Mouse (Mus musculus): ENCODE results near the gene Fhdc1.

The Fhdc1 gene

DNA sequence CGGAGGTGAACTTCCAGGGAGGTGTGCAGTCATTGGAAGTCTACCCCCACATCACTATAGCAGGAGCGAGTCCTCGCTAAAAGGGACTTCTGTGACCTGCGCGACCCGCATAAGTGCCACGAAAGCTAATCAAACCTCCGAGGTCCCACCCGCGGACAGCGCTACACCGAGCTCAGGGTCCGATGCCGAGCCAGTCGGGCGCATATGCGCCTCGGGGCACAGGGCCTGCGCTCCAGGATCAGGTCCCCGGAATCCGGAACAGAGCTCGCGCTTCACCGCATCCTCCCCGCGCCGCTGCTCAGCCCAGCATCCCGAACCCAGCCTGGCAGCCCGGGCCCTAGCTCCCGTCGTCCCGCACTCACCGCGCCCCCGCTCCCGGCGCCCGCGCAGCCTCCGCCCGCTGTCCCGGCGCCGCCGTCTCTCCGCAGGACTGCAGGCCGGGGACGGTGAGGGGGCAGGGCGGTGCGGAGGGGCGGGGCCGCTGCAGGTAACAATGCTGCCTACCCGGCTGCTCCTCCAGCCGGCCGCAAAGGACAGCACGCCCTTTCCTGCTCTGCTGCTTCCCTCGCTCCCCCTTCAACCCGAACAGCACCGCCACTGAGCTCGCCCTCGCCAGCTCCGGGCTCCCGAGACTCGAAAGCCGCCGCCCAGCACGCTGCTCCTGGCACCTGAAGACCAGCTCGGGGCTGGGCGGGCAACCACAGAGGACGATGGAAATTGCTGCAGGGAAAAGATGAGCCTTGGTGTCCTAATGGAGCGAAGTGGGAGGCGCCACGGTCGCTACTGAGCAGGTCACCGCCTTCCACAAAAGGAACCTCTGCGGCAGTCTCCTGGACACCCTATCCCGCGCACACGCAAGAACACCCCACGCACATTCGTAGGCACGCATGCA is at the start of gene Fhdc1:
Gene Fhdc1, minus strand, starts transcription at position 424 of the 892 bp plus-strand sequence.
- DNase-seq (ENCODE audit: low spot score), result no peak

GRCm38 (mm10) chr3:84529021-84529420 is 48.8 kb upstream of the Fhdc1 start:
- DNase-seq (ENCODE audit: low spot score), result no peak

- DNase-seq (ENCODE audit: low spot score), result no peak
These were observed 44.7 kb upstream of the Fhdc1 start for GRCm38 (mm10) chr3:84524952-84525351.

- DNase-seq (ENCODE audit: low spot score), result no peak
These were observed 35.9 kb upstream of the Fhdc1 start for GRCm38 (mm10) chr3:84516163-84516562.

DNA sequence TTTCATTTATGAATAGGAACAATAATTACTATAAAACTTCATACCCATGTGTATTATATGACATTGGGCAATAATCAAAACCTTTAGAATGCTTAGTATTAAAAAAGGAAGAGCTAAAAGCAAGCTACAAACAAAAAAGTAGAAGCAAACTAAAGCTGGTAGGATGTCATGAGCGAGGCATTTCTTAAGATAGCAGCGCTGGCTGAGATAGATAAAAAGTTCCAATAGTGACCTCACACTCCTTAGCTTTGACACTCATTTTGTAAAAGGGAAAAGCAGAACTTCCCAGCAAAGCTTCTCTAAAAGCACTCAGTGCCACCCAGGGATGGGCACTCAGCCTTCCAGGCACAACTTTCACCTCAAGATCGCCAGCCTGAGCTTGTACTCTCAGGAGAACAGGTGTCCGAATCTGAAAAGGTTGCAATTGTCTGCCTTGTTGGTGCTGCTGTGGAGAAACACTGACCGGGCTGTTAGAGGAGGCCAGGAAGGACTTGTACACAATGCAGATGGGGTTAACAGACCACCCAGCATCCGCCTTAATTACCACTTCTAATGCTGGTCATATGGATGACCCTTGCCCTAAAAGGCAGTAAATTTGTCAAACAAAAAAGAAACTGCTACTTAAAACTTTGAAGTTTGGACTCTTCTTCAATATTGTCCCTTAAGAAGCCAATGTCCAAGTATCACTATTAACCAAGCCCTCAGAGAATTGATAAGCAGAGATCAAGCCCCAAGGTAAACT is 32.7 kb upstream of the Fhdc1 start:
- no peak for DNase-seq (ENCODE audit: low spot score)

- no peak for DNase-seq (ENCODE audit: low spot score)
These were observed 25.0 kb upstream of the Fhdc1 start for GRCm38 (mm10) chr3:84505193-84505592.

- no peak for DNase-seq (ENCODE audit: low spot score)
These were observed 24.1 kb upstream of the Fhdc1 start for GRCm38 (mm10) chr3:84504291-84504690.

- no peak for DNase-seq (ENCODE audit: low spot score)
These were observed 21.9 kb upstream of the Fhdc1 start for GRCm38 (mm10) chr3:84502101-84502500.

- no peak for DNase-seq (ENCODE audit: low spot score)
These were observed 20.3 kb upstream of the Fhdc1 start for GRCm38 (mm10) chr3:84500491-84500890.

DNA sequence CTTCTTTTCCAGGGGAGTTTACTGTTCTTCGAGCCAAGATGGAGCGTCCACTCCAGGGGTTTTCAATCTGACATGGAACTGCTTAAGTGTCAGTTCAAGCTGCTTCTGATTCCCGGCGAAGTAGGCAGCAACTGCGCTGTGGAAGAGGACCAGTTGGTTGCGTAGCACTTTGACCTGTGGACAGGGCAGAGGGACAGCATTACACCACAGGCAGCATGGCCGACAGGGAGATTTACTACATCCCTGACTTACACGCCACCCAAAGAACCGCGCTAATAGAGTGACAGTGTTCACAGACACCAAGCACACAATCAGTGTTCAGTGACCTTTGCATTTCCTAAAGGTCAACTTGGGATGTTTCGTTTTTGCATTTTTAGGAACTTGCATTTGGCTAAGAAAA is 17.5 kb upstream of the Fhdc1 start:
- DNase-seq (ENCODE audit: low spot score), result no peak

DNA sequence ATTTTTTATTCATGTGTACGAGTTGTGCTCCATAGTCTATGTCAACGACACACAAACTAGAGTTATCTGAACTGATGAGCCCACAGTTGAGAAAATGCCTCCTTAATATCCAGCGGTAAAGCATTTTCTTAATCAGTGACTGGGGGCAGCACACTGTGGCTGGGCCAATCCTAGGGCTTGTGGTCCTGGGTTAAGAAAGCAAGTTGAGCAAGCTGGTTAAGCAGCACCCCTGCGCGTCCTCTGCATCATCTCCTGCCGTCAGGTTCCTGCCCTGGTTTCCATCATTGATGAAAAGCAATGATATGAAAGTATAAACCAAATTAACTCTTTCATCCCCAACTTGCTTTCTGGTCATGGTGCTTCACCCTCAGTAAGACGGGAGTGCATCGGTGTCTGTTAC is 12.4 kb upstream of the Fhdc1 start:
- no peak for DNase-seq (ENCODE audit: low spot score)

DNA sequence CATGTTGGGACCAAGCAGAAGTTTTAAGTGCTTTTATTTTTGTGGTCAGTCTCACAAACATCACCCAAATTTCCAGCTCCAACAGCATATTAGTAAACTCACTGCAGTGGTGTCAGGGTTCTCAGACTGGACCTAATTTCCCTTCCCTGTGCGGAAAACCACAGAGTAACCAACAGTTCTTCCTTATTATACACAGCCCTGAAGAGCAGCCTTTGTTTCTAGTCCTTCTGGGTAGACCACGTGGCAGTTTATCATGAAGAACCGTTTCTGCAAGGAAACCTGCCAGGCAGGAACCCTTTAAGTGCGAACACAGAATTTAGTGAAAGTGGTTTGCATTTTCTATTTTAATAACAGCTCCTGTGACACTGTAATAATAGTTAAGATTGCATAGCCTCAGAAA is 11.9 kb upstream of the Fhdc1 start:
- no peak for DNase-seq (ENCODE audit: low spot score)

- DNase-seq (ENCODE audit: low spot score), result peak; percentile 40
These were observed 8.5 kb upstream of the Fhdc1 start for GRCm38 (mm10) chr3:84488716-84489115.

DNA sequence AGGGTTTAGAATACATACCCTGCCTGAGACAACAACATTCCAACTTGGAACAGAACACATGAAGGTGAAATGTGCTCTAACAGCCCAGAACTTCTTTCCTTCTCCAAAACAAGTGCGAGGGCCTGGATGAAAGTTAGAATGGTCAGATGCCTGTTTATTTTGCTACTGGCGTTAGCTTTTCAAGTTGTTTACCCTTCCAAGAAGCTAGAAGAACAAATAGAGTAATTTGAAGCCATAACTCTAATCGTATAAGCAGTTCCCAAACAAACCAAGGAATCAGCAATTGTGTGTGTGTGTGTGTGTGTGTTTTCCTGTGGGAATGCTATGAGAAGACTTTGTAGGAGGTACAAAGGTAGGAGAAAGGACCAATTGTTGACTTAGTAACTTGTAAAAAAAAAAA is 4.7 kb upstream of the Fhdc1 start:
- no peak for DNase-seq (ENCODE audit: low spot score)

GRCm38 (mm10) chr3:84484333-84484732 is 4.1 kb upstream of the Fhdc1 start:
- DNase-seq (ENCODE audit: low spot score), result no peak

DNA sequence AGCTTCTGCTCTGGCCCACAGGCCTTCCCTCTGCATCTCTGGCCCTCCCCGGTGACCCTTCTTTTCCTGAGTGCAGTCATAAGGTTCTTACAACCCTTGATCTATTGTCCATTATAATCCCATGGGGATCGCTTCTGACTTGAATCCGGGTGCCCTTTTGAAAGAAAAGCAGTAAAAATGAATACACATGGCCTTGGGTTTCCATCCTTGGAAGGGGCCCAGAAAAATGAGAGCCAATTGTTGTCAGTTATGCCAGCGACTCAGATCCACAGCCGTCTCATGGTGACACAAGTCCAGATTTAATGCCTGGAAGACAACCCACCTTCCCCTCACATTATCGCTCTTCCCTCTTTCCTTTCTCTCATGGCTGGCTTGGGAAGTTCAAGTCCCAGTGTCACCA is 1.9 kb upstream of the Fhdc1 start:
- no peak for DNase-seq (ENCODE audit: low spot score)

DNA sequence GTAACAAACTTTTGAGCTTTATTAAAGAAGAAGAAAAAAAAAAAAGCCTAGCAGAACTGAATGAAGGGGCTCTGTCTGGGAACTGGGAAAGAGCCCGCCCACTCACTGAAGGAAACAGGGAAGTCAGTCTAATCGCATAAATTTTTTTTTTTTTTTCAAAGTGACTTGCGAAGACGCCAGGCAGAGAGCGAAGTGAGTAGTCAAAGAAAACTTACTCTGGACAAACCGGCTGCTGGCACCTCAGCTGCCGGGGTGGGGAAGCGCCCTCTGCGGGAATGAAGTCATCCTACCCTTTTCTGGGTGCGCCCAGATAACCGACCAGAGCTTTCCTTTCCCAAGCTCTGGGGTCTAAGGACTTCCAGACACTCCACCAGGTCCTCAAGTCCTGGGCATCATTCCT is 875 bp upstream of the Fhdc1 start:
- DNase-seq (ENCODE audit: low spot score), result no peak

- no peak for DNase-seq (ENCODE audit: low spot score)
These were observed 780 bp downstream of the Fhdc1 start for GRCm38 (mm10) chr3:84479293-84480005.

GRCm38 (mm10) chr3:84478896-84479292 is 1.3 kb downstream of the Fhdc1 start:
- no peak for DNase-seq (ENCODE audit: low spot score)

GRCm38 (mm10) chr3:84478195-84478594 is 2.0 kb downstream of the Fhdc1 start:
- DNase-seq (ENCODE audit: low spot score), result no peak

GRCm38 (mm10) chr3:84477498-84477897 is 2.7 kb downstream of the Fhdc1 start:
- no peak for DNase-seq (ENCODE audit: low spot score)

DNA sequence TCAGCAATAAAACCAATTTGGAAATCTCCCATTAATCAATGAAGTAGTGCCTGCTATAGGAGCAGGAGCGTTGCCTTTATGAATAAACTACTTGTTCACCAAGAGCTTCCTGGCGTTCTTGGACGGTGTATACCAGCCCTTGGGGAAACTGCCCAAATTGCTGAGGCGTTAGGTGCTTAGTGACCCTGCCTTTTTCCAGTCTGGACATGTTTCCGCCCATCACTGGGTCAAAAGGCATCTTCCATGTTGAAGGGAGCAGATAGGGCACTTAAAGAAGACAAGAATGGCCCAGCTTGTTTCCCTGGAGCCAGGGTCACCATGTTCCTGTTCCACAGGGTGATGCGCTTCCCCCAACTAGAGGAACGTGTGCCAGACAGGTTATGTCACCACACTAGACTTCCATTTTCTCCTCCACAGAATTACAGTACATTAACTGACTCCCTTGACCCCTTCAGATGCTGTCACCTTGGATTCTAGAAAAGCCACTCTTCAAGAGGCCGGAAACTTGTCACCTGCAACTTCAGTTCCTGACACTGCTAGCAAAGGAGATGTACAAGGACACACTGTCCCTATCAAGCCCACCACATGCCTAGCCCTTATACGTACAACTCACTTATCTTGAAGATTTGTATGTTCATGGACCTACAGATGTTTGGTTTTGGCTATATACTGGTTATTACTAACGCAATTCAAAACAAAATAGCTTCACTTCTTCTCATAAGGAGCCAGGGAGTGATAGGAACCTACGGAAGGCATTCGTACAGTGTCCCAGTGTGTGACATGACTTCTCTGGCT is 5.1 kb downstream of the Fhdc1 start:
- no peak for DNase-seq (ENCODE audit: low spot score)

Measured in left cerebral cortex, adult 11 months (tissue).